Mouse (Mus musculus) ES-CJ7 (cell line): ENCODE measurements around the gene Hist1h3g.

Experiments used
- DNase-seq: peaks from one replicate; pipeline ENCODE4 v3.0.0; 2011; ENCODE audit warnings: low read depth, low spot score

Hist1h3g gene

GRCm38 (mm10) chr13:23535137-23536075 lies at the start of gene Hist1h3g:
Gene Hist1h3g, plus strand, starts transcription at chr13:23535422.
- DNase-seq, result peak; percentile 100

DNA sequence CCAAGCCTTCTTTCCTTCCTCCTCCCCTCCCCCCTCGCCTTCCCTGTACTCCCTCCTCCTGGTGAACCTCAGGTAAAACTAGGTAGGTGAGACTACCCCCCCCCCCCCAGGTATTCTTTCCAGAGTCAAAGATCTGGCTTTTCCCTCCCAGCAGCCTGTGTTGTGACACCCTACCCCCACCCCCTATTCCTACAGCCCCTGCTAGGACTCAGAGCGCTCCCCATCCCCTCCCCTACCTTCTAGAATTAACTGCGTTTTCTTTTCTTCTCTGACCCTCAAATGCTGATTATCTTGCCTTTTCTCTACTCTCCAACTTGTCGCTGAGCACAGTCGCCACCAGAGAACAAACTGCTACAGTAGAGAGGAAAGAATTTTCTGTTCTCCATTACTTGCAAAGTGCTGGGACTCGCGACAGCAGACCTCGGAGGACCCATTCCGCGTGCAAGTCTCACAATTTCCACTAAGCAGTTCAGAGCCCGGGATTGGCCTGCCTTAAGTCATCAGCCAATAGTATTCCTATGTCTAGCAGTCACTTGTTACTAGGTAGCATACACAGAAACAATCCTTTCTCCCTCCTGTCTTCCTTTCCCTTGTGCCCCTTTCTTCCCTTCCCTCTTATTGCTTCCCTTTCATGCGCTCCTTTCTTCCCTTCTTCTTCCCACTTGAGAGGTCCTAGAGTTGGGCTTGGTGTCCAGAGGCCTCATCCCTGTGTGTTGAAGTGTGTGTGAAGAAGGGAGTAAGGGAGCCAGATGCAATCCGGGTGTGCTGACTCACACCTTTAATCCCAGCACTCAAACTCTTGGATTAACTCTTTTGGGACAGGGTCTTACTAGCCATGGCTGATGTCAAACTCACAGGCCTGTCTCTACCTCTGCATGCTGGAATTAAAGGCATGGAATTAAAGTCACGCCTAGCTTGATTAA lies 46.6 kb upstream of the Hist1h3g start, which contains the start of gene Btn2a2:
TSS of gene Btn2a2 (minus strand) at position 458 of the 923 bp plus-strand sequence.
- DNase-seq, result peak; percentile 91

DNA sequence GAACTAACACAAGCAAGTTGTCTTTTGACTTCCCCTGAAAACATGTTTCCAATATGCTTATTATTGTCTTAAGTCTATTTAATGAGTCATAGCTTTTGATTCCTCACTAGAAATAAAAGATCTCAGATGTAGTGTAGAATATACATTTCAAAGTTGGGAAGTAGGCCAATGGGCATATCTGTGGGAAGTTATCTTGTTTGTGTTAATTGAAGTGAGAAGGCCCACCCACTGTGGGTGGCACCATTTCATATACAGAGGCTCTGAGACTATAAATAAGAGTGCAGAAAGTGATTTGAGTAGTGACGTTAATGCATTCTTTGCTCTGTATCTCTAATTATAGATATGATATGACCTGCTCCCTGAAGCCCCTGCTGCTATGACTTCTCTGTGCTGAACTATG lies 44.4 kb upstream of the Hist1h3g start:
- DNase-seq, result no peak

DNA sequence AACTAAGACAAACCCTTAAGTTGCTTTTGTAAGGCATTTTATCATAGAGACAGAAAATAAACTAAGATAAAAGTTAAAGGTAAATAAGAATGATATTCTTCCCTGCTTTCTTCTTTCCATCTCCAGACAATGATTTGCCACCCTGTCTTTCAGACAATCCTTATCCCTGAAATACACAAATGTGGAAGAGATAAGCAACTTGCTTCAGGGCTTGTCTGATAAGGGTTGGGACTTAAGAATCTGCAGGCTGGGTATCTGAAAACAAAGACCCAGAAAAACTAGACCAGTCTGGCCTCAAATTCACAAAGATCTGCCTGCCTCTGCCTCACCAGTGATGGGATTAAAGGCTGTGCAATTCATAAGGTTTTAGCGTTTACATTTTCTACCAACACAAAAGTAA lies 44.0 kb upstream of the Hist1h3g start:
- DNase-seq, result no peak

- DNase-seq, result peak; percentile 96
Measured at GRCm38 (mm10) chr13:23491990-23492389, 43.2 kb upstream of the Hist1h3g start.

- DNase-seq, result peak; percentile 62
Measured at GRCm38 (mm10) chr13:23495526-23495925, 39.7 kb upstream of the Hist1h3g start.

DNA sequence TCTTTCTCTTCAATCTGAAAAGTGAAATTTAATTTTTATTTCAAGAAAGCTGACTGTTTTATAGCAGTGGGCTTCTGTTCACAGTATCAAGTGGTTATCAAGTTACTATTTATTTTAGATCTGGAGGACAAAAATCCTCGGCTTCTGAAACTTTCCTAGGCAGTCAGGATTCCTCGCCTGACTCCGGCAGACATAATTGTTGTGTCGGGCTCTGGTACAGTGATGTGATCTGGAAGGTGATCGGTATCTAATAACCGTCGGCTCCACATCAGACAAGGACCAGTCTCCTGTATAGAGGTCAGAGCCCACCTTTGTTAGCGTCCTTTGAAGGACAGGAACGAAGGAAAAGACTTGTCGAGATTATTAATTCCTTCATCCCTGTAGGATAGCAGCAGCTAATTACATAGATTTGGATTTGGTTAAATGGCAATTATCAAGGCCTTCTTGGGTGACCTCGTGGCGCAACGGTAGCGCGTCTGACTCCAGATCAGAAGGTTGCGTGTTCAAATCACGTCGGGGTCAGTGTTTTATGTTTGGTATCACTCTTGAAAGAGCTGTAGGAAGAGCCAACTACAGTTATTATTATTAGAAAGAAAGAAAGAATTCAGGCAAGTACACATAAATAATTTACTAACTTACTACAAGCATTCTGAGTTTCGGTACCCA lies 37.4 kb upstream of the Hist1h3g start:
- DNase-seq, result peak; percentile 84

- no peak for DNase-seq
Measured at GRCm38 (mm10) chr13:23498653-23499052, 36.6 kb upstream of the Hist1h3g start.

- no peak for DNase-seq
Measured at GRCm38 (mm10) chr13:23499943-23500342, 35.3 kb upstream of the Hist1h3g start.

GRCm38 (mm10) chr13:23500424-23501200 lies 34.6 kb upstream of the Hist1h3g start:
- DNase-seq, result peak; percentile 91

GRCm38 (mm10) chr13:23501511-23501910 lies 33.7 kb upstream of the Hist1h3g start:
- no peak for DNase-seq

- no peak for DNase-seq
Measured at GRCm38 (mm10) chr13:23502031-23502567, 33.1 kb upstream of the Hist1h3g start.

GRCm38 (mm10) chr13:23502916-23503315 lies 32.3 kb upstream of the Hist1h3g start:
- DNase-seq, result no peak

DNA sequence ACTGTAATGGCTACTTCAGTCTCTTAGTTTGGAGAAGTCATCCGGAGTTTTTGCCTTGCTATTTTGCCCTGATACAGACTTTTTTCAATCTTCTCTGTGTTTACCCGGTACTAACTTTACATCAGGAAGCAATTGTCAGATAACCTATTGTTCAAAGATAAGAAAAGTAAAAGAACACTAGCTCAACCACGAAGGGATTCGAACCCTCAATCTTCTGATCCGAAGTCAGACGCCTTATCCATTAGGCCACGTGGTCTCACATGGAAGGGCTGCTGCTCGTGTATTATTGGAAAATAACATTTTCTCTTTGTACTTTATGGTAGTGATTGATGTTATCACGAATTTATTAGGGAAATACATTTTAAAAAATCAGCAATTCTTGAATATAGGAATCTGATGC lies 31.4 kb upstream of the Hist1h3g start:
- DNase-seq, result peak; percentile 87

GRCm38 (mm10) chr13:23505662-23506345 lies 29.4 kb upstream of the Hist1h3g start:
- DNase-seq, result peak; percentile 73

DNA sequence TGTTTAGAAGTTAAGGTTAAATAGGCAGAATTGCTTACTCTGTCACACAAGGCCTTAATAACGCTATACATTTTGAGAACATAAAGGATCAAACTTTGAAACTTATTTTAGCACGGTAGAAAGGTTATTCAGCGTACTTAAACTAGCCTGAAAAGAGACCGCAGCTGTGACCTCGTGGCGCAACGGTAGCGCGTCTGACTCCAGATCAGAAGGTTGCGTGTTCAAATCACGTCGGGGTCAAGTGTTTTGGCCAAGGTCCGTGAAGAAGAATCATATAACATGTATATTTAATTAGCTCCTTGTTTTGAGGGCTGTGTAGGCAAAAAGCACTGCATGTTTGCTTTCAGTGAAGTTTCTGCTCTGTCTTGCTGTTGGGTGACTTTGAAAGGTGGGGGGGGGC lies 28.9 kb upstream of the Hist1h3g start:
- peak; percentile 84 for DNase-seq

DNA sequence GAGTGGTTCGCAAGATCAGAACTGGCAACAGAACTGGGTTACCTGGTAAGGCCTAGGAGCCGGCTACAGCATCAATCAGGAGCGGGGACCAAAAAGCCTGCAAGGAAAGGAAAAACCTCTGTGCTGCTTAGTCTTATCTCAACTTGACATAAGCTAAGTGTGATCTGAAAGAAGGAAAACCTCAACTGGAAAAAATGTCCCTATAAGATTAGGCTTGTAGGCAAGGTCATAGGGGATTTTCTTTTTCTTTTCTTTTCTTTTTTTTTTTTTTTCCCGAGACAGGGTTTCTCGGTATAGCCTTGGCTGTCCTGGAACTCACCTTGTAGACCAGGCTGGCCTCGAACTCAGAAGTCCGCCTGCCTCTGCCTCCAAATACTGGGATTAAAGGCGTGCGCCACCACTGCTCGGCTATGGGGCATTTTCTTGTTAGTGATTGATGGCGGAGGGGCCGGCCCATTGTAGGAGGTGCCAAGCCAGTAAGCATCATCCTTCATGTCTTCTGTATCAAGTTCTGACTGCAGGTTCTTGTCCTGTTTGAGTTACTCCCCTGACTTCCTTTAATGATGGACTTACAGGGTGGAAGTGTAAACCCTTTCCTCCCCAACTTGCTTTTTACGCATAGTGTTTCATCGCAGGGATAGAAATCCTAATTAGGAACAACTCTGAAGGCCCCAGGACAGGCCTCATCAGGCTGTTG lies 28.3 kb upstream of the Hist1h3g start:
- DNase-seq, result peak; percentile 92

- no peak for DNase-seq
Measured at GRCm38 (mm10) chr13:23510127-23510526, 25.1 kb upstream of the Hist1h3g start.

- peak; percentile 59 for DNase-seq
Measured at GRCm38 (mm10) chr13:23513517-23513916, 21.7 kb upstream of the Hist1h3g start.
